In the genomic region with DNA sequence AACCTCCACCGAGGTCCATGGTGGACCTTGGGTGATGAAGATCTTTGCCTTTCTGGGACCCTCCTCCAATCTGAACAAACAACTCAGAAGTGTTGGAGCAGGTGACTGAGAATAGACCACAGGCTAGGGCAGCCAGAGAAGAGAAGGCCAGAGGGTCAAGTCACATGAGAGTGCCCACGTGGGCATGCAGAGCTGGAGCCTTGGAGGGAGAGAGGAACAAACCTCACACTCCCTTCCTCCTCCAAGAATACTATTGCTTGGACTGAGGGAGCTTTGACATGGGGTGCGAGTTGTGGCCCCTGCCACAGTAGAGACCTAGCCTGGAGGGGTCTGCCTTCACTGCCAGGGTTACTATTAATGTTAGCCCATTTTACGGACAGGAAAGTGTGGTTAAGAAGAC, we compare ENCODE assay signal across 11 mouse cellular contexts. TPM values are rescaled to one million over a fixed set of nuclear protein-coding genes. Genes with fewer than 3 reads are reported as not detected.
DNase-seq lines count a peak whose midpoint lies in the region; ATAC-seq and TF ChIP-seq lines count a peak whose summit lies in the region.
"Had no signal": no experiment of that assay in that cellular context is flagged by ENCODE, and none has a peak within 500 bp of the region (broad histone marks: within the 10 kb centered on the region; RNA-seq: fewer than 3 reads in every experiment).

No protein-coding gene starts in this region.

- DNase-seq in heart, adult 18-20 months, result no peak
- no peak for DNase-seq in lung, postnatal 0 days (ENCODE audit: low spot score)
- DNase-seq in lung, postnatal 14 days, result no peak
- no peak for DNase-seq in ovary, postnatal 14 days (ENCODE audit: low spot score)
- DNase-seq: right cerebral cortex, adult 18-20 months had no signal

- no peak for ATAC-seq in heart, embryonic 11.5 days (replicated peaks; ENCODE audit: insufficient number of reproducible peaks, low FRiP score, low TSS enrichment)
- ATAC-seq in lung, postnatal 0 days, result 0 out of 2 replicates have a peak, but pooled peaks have one; percentile 10
- 0 out of 2 replicates have a peak, but pooled peaks have one; percentile 11 for ATAC-seq in heart, embryonic 15.5 days (replicated peaks; ENCODE audit: insufficient number of reproducible peaks, insufficient read depth, low FRiP score, low read depth)
- ATAC-seq in stomach, embryonic 15.5 days (ENCODE audit: insufficient read depth, low FRiP score, low read depth), result no peak
- ATAC-seq in midbrain, embryonic 16.5 days, result no peak
- ATAC-seq: CD4-positive, CD25-positive, alpha-beta regulatory T cell, adult 4 months had no signal

- no peak overlapping the region for H3K9ac ChIP-seq in heart, embryonic 11.5 days (ENCODE audit: low read depth, low read length)
- H3K9ac ChIP-seq in lung, postnatal 0 days (replicated peaks; ENCODE audit: low read depth), result no peak overlapping the region
- no peak overlapping the region for H3K9ac ChIP-seq in heart, embryonic 15.5 days
- H3K9ac ChIP-seq in stomach, embryonic 15.5 days, result no peak overlapping the region
- H3K9ac ChIP-seq in midbrain, embryonic 16.5 days (ENCODE audit: low read depth, low read length), result no peak overlapping the region
- H3K9ac ChIP-seq: liver, embryonic 14.5 days had no signal

- 0 out of 2 replicates have a peak, but pooled peaks cover 5% of the 10 kb centered on the region for H3K4me1 ChIP-seq in heart, embryonic 11.5 days (ENCODE audit: control insufficient read depth, insufficient read depth, low read length)
- H3K4me1 ChIP-seq in lung, postnatal 0 days (ENCODE audit: insufficient read depth, low read depth, low read length), result no peaks in the 10 kb centered on the region
- H3K4me1 ChIP-seq in heart, embryonic 15.5 days (replicated peaks), result peaks cover 20% of the 10 kb centered on the region
- H3K4me1 ChIP-seq in stomach, embryonic 15.5 days, result peaks cover 3% of the 10 kb centered on the region; the same call in 1 of the 2 replicates
- no peaks in the 10 kb centered on the region for H3K4me1 ChIP-seq in midbrain, embryonic 16.5 days (ENCODE audit: control insufficient read depth, insufficient read depth, low read length)

- TF ChIP-seq EP300 in lung, postnatal 0 days (IDR thresholded peaks at IDR 0.05), result no peak

- no peaks in the 10 kb centered on the region for H3K27me3 ChIP-seq in heart, embryonic 11.5 days (ENCODE audit: control insufficient read depth, insufficient read depth, low read length)
- H3K27me3 ChIP-seq in lung, postnatal 0 days (replicated peaks; ENCODE audit: insufficient read depth, low read length), result no peaks in the 10 kb centered on the region
- H3K27me3 ChIP-seq in heart, embryonic 15.5 days, result no peaks in the 10 kb centered on the region
- H3K27me3 ChIP-seq in stomach, embryonic 15.5 days (replicated peaks), result no peaks in the 10 kb centered on the region
- H3K27me3 ChIP-seq in midbrain, embryonic 16.5 days (ENCODE audit: control insufficient read depth, insufficient read depth, low read depth, low read length), result no peaks in the 10 kb centered on the region

- no peak overlapping the region for H3K27ac ChIP-seq in heart, embryonic 11.5 days (ENCODE audit: low read depth, low read length)
- H3K27ac ChIP-seq in lung, postnatal 0 days (ENCODE audit: low read length), result no peak overlapping the region
- H3K27ac ChIP-seq in heart, embryonic 15.5 days, result peak overlapping the region; percentile 63; the same call in 1 of the 2 replicates
- peak overlapping the region; percentile 68; the same call in 1 of the 2 replicates for H3K27ac ChIP-seq in stomach, embryonic 15.5 days
- H3K27ac ChIP-seq in midbrain, embryonic 16.5 days (ENCODE audit: low read length), result no peak overlapping the region
- H3K27ac ChIP-seq: liver, embryonic 14.5 days had no signal

- 42% methylated on average over 4 of the region's 4 CpGs for WGBS in heart, embryonic 11.5 days (ENCODE audit: insufficient replicate concordance)
- WGBS in lung, postnatal 0 days, result 45% methylated on average over 4 of the region's 4 CpGs
- 51% methylated on average over 4 of the region's 4 CpGs for WGBS in heart, embryonic 15.5 days
- 55% methylated on average over 4 of the region's 4 CpGs for WGBS in stomach, embryonic 15.5 days
- 67% methylated on average over 4 of the region's 4 CpGs for WGBS in midbrain, embryonic 16.5 days

- H3K36me3 ChIP-seq in heart, embryonic 11.5 days (ENCODE audit: control insufficient read depth, insufficient read depth, low read length), result no peaks in the 10 kb centered on the region
- no peaks in the 10 kb centered on the region for H3K36me3 ChIP-seq in lung, postnatal 0 days (ENCODE audit: insufficient read depth, low read length)
- H3K36me3 ChIP-seq in heart, embryonic 15.5 days, result no peaks in the 10 kb centered on the region
- no peaks in the 10 kb centered on the region for H3K36me3 ChIP-seq in stomach, embryonic 15.5 days
- no peaks in the 10 kb centered on the region for H3K36me3 ChIP-seq in midbrain, embryonic 16.5 days (ENCODE audit: control insufficient read depth, insufficient read depth, low read length)

- 0 out of 2 replicates have a peak overlapping the region, but pooled peaks have one; percentile 1 for H3K4me2 ChIP-seq in heart, embryonic 11.5 days
- H3K4me2 ChIP-seq in lung, postnatal 0 days (replicated peaks; ENCODE audit: low read depth, low read length), result no peak overlapping the region
- no peak overlapping the region for H3K4me2 ChIP-seq in heart, embryonic 15.5 days
- H3K4me2 ChIP-seq in stomach, embryonic 15.5 days, result no peak overlapping the region
- H3K4me2 ChIP-seq in midbrain, embryonic 16.5 days (ENCODE audit: low read length), result no peak overlapping the region

- H3K9me3 ChIP-seq in heart, embryonic 11.5 days (replicated peaks; ENCODE audit: control insufficient read depth, low read length), result no peaks in the 10 kb centered on the region
- H3K9me3 ChIP-seq in lung, postnatal 0 days (ENCODE audit: low read length), result no peaks in the 10 kb centered on the region
- no peaks in the 10 kb centered on the region for H3K9me3 ChIP-seq in heart, embryonic 15.5 days (replicated peaks)
- no peaks in the 10 kb centered on the region for H3K9me3 ChIP-seq in stomach, embryonic 15.5 days
- no peaks in the 10 kb centered on the region for H3K9me3 ChIP-seq in midbrain, embryonic 16.5 days (replicated peaks; ENCODE audit: control insufficient read depth, low read length, poor library complexity, severe bottlenecking)

- H3K4me3 ChIP-seq in heart, embryonic 11.5 days (ENCODE audit: low read depth, low read length), result no peak overlapping the region
- no peak overlapping the region for H3K4me3 ChIP-seq in lung, postnatal 0 days (ENCODE audit: low read depth, low read length)
- no peak overlapping the region for H3K4me3 ChIP-seq in heart, embryonic 15.5 days
- H3K4me3 ChIP-seq in stomach, embryonic 15.5 days (replicated peaks), result no peak overlapping the region
- no peak overlapping the region for H3K4me3 ChIP-seq in midbrain, embryonic 16.5 days (ENCODE audit: low read depth, low read length)

- no peak for TF ChIP-seq CTCF in lung, postnatal 0 days (IDR thresholded peaks at IDR 0.05)

RNA-seq across cellular contexts. Expression of a gene that starts 30.0 kb away (rescaled TPM):
- 13.9 and 18.4 TPM in 2 replicates for polyA plus RNA-seq in heart, embryonic 11.5 days (2014; fragmentation: Nextera tagmentation; extraction: Ambion mirVana)
- 1 to 10 TPM; 8.7 to 9.3 TPM for total RNA-seq in heart, adult 18-20 months (2021)
- 3.9 and 4.5 TPM in 2 replicates for polyA plus RNA-seq in lung, postnatal 0 days (2015; fragmentation: Nextera tagmentation; extraction: Ambion mirVana)
- 10.3 and 11.7 TPM in 2 replicates for polyA plus RNA-seq in heart, embryonic 15.5 days (2015; fragmentation: Nextera tagmentation; extraction: Ambion mirVana)
- 8.1 and 8.7 TPM in 2 replicates for polyA plus RNA-seq in stomach, embryonic 15.5 days (2015; fragmentation: Nextera tagmentation; extraction: Ambion mirVana)
- 6.6 and 6.8 TPM in 2 replicates for polyA plus RNA-seq in midbrain, embryonic 16.5 days (2015; fragmentation: Nextera tagmentation; extraction: Ambion mirVana)

RNA-seq across cellular contexts. Expression of a gene that starts 51.5 kb away (rescaled TPM):
- polyA plus RNA-seq in heart, embryonic 11.5 days (2014; fragmentation: Nextera tagmentation; extraction: Ambion mirVana), result 35.5 and 38.7 TPM in 2 replicates
- total RNA-seq in heart, adult 18-20 months (2021), result 10 to 100 TPM; 21.0 to 21.5 TPM
- polyA plus RNA-seq in lung, postnatal 0 days (2015; fragmentation: Nextera tagmentation; extraction: Ambion mirVana), result 36.0 and 40.6 TPM in 2 replicates
- polyA plus RNA-seq in heart, embryonic 15.5 days (2015; fragmentation: Nextera tagmentation; extraction: Ambion mirVana), result 35.8 and 40.1 TPM in 2 replicates
- 47.6 and 49.2 TPM in 2 replicates for polyA plus RNA-seq in stomach, embryonic 15.5 days (2015; fragmentation: Nextera tagmentation; extraction: Ambion mirVana)
- 39.0 and 46.5 TPM in 2 replicates for polyA plus RNA-seq in midbrain, embryonic 16.5 days (2015; fragmentation: Nextera tagmentation; extraction: Ambion mirVana)

Comparison
In these comparisons a context has a peak if more than half of its experiments do, and no peak if none do; other contexts are left out.
1. ATAC-seq: peak in lung, postnatal 0 days (single experiment) and heart, embryonic 15.5 days (single experiment); none in heart, embryonic 11.5 days (single experiment), stomach, embryonic 15.5 days (single experiment) and midbrain, embryonic 16.5 days (single experiment).
2. H3K27ac ChIP-seq: peak in heart, embryonic 15.5 days (single experiment) and stomach, embryonic 15.5 days (single experiment); none in heart, embryonic 11.5 days (single experiment), lung, postnatal 0 days (single experiment) and midbrain, embryonic 16.5 days (single experiment).